Mouse (Mus musculus): ENCODE results near the gene Lnx1.

- no peak for TF ChIP-seq CTCF (IDR thresholded peaks at IDR 0.05; ENCODE audit: borderline replicate concordance, insufficient read depth, low read depth, low read length)
- no peak for TF ChIP-seq POLR2A (IDR thresholded peaks at IDR 0.05; ENCODE audit: borderline replicate concordance, insufficient read depth, low read length)
These were observed 113.6 kb downstream of the Lnx1 start for GRCm38 (mm10) chr5:74589133-74589532.

Data from cerebellum, adult 2 months (tissue).